Mouse (Mus musculus): ENCODE measurements around the gene Zbtb17.
A peak's percentile ranks its signal among the peaks of the same experiment; 100 is the strongest.

The Zbtb17 gene

DNA sequence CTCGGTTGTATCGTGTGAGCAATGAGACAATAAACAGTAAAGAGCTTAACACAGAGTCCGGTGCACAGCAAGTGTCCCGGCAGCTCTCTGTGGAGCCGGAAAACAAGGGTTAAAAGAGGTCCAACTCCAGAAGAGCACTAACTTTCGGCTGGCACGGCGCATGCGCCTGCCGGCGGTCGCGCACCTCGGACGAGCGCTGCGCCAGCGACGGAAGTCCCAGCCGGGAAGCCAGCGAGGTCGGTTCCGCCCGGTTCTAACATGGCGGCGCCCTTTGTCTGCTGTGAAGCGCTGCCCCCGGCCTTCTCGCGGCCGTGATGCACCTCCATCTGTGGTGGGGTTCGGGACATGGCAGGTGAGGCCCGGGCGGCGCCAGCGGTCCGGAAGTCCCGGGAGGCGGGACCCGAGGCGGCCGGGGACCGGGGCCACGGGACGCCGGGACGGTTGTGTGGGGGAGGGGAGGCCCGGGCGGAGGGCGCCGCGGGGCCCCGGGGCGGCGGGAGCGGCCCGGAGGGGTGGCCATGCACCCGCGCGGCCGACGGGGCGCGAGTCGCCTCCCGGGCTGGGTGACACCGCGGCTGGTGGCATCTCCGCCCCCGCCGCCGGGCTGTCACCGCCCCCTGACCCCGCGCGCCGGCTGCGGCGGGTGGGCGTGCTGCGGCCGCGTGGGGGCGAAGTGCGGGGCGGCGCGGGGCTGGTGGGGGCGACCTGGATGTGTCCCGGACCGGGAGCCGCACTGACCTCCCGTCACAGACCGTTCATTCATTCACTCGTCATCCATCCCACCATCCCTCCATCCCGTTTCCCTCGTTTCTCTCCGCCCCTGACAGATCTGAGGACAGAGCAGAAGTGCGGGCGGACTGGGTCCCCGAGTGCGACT is at the start of gene Zbtb17:
Gene Zbtb17, plus strand, starts transcription at position 204 of the 877 bp plus-strand sequence.
- DNase-seq (ENCODE audit: low spot score), result peak; percentile 84

DNA sequence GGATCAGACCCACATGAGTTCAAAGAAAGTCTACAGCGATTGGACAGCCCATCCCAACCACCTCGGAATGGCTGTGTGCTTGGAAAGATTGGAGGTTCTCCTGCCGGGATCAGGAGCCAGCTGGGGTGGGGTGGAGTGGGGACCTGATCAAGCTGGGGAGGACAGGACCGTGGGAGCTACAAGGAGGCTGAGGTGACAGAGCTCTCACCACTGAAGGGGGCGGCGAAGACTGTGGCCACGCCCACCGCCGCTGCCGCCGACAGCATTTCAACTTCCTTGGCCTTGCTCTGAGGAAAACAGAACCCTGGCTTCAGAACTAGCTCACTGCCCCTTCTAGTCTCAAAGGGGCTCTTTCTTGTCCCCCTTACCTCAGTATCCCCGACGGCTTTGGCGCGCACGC is 49.7 kb upstream of the Zbtb17 start:
- no peak for DNase-seq (ENCODE audit: low spot score)

DNA sequence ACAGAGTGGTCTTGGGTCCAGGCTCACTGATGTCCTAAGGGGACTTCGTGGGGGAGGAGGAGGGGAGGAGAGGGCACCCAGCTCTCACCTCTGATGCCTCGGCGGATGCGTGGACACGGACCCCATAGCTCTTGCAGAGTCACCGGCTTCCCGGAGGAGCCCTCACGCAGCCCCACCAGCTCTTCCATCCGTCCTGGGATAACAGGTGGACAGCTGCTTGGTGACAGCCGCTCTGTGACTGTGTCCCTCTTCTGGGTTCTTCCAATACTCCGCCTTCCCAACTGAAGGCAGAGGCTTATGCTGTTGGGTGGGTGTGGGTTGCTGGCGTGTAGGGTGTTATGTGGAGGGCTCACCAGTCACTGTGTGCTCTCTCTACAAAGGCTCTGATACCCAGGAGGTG is 46.6 kb upstream of the Zbtb17 start:
- no peak for DNase-seq (ENCODE audit: low spot score)

DNA sequence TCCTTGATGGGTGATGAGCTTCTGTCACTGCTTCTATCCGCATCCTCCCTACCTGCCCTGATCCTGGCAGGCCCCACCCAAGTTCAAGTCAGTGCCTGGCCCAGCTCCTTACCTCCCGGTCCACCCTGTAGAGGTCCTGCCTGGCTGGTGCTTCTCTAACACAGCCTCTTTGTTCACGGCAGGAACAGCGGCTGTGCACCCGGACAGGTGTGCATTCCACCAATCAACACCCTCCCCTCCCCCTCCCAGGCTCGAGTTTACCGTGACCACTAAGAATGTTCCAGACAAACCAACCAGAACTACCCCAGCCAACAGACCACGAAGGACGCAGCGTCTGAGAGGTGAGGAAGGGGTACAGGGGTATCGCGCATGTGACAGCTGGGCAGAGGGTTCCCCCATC is 45.9 kb upstream of the Zbtb17 start, which contains the start of gene Clcnka:
Gene Clcnka, minus strand, starts transcription at position 180 of the 400 bp plus-strand sequence.
- DNase-seq (ENCODE audit: low spot score), result no peak

DNA sequence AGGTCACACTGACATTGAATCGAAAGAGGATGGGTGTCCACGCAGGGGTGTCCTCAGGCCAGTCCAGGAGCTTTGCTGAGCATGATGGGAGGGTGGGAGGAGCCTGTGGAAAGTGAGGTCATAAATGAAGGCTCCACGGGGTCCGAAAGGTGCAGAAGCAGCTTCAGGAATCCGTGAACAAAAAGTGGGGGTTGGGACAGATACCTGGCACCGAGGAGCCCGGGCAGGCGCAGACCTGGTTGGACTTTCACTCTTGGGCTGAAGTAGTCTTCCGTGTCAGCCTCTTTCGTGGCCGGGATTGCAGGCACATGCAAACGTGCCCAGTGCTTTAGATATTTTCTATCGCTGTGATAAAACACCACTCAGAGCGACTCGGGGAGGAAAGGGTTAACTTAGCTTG is 44.3 kb upstream of the Zbtb17 start:
- DNase-seq (ENCODE audit: low spot score), result no peak

DNA sequence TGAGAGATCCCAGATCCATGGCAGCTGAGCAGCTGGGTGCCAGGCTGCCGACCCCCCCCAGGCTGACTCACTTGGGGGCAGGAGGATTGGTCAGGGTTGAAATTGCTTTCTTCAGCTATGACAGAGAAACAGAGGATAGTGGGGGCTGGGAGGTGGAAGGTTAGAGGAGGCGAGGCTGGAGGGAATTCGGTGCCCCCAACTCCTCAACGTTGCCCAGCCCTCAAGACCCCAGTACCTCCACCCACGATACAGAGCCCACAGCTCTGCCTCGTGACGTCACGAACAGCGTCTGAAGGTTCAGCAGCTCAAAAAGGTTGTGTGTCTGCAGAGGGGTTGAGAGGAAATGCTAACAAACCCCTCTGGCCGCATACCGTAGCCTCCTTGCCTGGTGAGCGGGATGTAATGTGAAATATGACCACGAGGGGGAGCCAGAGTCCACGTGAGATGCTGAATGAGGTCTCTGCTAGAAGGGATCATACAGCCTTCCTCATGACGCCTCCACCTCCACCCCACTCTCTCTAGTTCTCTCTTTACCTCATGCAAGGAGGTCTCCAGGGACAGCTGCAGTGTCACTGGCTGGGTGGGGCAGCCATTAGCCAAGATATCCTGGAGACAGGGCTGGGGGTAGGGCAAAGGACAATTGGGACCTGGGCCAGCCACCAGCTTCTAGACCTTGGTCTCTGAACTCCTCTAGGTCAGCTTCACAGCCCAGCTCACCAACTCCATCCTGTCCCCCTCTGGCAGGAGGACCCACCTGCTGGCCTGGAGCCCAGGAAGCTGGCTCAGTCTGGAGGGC is 39.7 kb upstream of the Zbtb17 start:
- peak; percentile 55 for DNase-seq (ENCODE audit: low spot score)

DNA sequence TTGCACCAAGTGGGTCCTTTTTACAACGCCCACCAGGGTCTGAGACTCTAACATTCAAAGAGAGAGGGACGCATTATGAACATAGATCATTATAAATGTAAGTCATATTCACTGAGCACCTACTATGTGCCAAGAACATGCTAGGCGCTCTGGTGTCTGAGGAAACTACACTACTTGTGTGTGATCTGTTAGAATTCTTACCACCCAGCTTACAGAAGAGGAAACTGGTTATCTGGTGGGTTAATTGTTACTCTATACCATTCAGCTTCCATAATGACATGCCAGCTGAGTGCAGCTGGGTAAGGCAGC is 39.2 kb upstream of the Zbtb17 start:
- DNase-seq (ENCODE audit: low spot score), result no peak

DNA sequence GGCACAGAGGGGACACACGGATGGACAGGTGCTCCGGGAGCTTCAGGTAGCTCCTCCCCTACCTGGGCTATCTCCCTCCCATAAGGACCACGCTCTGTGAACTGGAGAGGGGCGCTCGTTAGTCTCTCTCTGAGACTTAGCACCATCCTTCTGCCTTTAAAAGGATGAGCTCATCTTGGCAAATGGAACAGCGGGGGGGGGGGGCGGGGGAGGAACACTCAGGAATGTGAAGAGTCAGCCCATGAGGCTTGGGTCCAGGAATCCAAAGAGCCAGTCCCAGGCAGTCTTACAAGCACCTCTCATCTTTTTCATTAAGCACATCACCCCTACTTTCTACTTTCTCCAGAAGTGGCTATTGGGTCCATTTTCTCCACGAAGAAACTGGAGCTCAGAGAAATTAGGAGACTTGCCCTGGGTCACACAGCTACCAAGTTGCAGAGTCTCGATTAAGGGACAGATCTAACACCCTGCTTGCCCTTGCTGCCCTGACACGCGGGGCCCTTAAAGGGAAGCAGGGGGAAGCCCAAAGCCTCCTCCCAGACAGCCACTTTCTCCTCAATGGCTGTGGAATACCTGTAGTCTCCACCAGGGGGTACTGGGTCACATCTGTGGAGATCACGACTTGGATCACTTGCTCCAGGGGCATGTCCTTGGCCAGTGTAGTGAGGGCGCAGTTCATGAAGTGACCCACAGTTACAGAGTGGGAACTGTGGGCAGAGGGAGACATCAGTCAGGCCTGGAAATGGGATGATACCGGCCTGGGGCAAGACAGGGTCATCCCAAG is 37.7 kb upstream of the Zbtb17 start:
- no peak for DNase-seq (ENCODE audit: low spot score)

DNA sequence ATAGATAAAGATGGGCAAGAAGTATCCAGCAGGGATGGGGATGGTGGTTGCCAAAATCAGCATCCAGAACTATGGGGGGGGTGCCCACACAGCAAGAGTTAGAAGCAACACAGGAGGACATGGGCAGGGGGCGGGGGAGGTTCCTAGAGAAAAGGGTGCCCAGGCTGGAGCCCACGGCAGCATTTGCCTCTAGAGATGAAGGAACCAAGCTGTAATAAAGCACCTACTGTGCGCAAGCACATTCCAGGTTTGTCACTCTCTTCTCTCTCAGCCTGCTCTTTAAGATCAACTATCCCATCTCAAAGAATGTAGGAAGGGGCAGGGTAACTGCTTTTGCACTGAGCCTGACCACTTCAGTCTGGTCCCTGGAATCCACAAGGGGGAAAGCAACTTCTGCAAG is 35.9 kb upstream of the Zbtb17 start:
- DNase-seq (ENCODE audit: low spot score), result no peak

DNA sequence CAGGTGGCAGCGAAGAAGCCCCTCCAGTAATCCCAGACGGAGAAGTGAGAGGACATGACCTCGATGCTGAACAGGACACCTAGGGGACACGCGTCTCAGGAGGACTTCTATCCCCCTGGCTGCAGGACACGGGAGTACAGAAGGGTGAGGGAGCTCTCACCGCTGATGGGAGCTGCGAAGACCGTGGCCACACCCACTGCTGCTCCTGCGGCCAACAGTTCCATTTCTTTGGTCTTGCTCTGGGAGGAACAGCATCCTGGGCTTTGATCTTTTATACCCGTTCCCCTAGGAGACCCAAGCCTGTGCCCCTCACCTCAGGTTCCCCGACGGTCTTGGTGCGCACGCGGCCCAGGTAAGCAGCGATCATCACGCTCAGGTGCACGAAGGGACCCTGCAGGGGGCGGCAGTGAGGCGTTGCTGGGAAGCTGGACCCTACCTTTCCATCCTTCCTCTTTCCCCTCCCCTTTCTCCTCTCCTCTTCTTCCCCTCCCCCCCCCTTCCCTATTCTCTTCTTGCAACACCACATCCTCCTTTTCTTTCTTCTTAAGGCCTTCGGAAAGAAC is 32.9 kb upstream of the Zbtb17 start:
- DNase-seq (ENCODE audit: low spot score), result no peak

DNA sequence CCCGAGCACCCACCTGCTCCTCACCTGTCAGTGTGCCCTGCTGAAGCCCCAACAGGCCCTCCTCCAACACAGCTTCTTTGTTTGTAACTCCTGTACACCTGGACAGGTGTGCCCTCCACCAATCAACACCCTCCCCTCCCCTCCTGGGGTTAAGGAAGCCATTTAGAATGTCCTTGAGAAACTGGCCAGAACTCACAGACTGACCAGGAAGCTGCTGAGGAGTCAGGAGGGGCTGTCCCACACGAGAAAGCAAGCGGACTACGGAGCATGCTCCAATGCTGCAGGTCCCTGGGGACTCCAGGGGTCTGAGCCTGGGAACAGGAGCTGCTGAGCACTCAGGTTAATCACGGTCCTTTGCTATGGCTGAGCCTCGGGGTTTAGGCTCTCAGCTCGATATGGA is 28.5 kb upstream of the Zbtb17 start, which contains the start of gene Clcnkb:
Gene Clcnkb, minus strand, starts transcription at position 91 of the 400 bp plus-strand sequence.
- no peak for DNase-seq (ENCODE audit: low spot score)

DNA sequence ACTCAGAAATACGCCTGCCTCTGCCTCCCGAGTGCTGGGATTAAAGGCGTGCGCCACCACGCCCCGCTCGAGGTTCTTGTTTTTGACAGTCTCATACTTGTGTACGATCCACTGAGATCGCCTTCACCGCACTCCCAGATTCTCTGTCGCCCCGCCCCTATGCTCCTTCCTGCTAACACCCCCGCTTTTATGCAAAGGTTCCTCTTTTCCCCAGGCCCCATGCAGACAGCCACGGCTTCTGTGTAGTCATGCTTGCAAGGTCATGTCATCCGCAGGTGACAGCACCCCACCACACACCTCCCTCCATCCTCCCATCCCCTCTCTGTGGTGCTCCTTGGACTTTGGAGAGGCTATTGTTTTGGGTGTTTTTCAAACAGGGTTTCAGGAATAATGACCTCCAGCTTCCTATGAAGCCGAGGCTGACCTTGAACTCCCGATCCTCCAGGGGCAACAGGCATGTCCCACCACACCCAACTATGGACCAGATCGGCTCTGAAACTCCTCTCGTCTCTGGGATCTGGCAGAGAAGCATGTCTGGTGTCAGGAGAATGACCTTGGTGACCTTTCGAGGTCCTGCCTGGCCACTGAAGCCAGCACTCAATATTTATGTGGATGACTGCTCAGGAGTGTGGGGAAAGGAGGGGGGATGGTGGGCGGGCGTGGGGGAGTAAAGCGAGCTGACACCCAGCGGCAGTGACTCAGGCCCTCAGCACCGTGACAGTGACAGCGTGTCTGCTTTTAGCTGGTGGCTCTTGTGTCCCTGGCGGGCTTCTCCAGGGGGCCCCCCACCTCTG is 24.9 kb upstream of the Zbtb17 start:
- DNase-seq (ENCODE audit: low spot score), result no peak

DNA sequence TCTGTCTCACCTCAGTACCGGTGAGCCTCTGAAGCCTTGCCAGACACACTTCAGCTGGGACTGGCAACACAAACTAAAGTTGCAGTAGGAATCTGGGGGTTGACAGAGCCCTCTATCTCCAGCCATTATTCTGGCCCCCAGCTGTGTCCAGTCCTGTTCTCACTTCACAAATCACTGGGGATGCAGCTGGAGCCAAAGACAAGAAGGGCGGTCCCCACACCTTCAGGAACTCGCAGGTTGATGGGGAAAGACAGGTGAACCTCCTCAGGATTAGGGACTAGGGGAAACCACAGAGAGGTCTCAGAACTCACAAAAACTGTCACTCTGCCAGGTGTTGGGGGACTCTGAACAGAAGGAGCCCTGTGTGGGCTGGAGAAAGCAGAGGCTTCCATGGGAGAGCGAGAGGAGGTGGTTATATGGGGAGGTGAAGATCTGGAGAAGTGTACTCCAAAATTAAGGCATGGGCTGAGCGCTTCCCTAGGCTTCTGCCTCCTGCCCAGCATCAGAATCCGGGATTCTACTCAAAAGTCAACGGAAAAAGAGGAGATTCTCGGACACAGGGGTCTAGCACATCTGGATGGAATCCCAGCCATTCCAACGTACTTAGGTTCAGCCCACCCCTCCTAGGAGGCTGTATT is 24.1 kb upstream of the Zbtb17 start, which contains the start of gene Hspb7:
Gene Hspb7, plus strand, starts transcription at position 588 of the 638 bp plus-strand sequence.
- DNase-seq (ENCODE audit: low spot score), result no peak

DNA sequence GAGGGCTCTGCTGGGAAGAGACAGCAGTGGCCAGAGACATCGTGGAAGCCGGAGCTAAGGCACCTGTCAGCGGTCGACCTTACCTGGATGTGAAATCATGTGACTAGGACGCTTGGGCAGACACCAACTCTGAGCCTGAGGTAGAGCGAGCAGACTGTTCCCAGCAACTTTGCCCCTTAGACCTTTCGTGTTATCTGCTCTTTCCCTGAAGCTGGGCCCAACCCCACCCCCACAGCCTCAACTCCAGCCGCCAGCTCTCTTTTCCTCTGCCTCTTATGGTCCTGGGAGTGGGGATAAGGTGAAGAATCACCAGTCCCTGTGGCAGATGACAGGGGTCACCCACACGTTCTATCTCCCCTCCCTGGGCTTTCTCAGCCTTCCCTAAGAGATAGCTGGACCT is 23.6 kb upstream of the Zbtb17 start:
- no peak for DNase-seq (ENCODE audit: low spot score)

DNA sequence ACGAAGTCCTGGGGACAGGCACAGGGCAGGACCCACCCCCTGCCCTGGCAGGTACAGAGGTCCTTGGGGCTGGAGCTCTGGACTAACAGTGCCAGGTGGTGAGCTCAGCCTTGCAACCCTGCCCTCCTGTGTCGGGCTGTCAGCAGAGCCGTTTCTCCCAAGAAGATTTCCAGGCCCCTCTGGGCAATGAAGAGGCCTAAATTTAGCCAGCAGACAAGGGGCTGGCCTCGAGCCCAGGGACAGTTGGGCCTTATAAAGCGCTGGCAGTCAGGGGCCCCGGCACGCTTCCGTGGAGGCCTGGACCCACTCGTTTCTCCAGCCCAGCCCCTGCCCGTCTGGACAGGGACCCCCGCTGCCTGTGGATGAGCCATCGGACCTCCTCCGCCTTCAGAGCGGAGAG is 23.0 kb upstream of the Zbtb17 start:
- peak; percentile 36 for DNase-seq (ENCODE audit: low spot score)

DNA sequence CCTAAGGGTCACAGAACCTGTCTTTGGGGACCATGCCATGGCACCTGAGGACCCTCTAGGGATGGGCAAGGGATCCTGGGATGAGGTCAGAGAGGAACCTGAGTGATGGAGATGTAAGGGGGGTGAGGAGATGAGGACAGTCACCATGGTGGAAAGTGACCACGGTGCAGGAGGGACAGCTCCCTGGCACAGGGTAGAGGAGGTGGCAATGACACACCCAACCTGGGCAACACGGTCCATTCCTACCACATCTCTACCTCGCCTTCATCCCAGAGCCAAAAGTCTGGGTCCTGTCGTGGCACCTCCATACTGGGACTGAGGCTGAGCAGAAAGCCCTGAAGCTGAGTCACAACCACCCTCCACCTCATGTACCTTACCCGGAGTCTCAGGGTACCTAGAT is 21.6 kb upstream of the Zbtb17 start:
- DNase-seq (ENCODE audit: low spot score), result no peak

DNA sequence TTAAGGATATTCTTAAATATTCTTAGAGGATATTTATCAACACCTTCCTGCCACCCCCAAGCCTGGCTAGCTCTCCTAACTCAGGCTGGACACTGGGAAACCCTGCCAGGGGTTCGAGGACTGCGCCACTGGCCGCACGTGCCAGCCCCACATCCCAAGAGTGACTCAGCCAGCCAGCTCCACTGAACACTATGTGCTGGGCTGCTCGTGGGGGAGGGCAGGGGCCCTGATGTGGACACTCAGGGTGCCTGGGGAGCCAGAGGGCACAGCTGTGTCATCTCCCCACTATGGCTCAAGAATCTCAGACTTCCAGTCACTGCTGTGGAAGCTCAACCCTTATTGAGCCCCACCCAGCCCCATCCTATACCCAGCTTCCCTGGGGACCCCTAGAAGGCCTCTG is 21.2 kb upstream of the Zbtb17 start:
- no peak for DNase-seq (ENCODE audit: low spot score)

DNA sequence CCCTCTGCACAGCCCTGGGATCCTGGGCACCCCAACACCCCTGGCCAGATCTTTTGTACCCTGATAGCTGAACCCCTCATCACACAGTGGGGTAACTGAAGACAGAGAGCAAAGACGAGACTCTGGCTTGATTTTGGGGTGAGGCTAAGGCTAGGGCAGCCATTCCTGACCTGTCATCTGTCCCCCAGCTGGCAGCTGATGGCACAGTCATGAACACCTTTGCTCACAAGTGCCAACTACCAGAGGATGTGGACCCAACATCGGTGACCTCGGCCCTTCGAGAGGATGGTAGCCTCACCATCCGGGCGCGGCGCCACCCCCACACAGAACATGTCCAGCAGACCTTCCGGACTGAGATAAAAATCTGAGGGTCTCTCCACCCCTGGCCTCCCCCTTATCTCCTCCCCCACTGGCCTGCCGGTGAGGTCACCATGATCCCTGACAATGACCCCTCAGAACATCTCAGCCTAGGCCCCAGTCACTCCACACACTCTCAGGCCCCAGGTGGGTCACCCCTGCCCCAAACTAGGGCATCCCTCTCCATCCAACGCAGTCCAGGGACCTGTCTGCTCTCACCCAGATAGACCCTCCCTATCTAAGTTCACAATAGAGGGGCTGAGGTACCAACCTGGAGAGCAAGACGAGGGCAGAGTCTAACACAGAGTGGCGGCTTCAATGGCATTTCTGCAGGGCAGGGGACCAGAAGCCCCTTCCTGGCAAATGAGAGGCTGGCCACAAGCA is 20.6 kb upstream of the Zbtb17 start:
- DNase-seq (ENCODE audit: low spot score), result no peak

DNA sequence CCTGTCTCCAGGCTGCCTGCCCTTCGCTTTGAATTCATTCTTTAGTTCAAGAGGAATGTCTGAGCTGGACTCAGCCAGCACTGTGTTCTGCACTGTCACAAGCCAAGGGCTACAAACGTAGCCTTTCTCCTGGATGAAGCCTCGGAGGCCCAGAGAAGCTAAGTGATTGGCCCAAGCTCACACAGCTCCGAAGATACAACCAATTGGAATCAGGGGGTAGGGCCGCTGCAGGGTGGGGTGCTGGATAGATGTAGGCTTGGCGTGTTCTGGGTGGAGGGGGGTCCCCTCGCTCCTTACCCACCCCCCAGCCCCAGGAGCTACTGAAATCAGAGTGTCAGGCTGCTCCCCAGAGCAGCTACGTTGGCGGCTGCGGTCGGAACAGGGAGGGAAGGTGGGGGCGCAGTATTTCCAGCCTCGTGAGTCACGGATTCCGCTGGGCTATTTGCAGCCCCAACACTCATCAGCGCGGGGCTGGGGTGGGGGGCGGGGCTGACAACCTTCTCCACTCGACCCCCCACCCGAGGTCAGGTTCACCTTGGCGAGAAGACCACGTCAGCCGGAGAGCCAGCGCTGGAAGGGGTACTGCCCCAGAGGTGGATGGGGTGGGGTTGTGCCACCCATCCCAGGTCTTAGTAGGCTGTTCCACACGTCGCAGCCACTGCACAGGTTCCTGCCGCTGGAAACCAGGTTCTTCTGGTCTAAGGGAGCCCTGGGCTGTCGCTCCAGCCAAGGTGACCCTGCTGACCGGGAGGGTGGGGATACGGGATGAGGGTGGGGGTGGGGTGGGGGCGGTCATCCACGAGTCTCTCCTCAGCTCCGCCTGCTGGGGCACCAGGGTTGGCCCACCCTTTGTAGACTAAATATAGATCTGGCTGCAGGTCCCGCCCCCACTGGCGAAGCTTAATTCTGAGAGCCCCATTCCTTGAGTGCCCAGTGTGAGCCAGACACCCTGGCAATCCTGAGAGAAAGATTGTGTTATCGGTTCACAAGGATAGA is 18.7 kb upstream of the Zbtb17 start:
- no peak for DNase-seq (ENCODE audit: low spot score)
